Mouse (Mus musculus) cerebellum, adult 9-11 months (tissue): ENCODE measurements around the gene Tmem42.

Source experiments
- DNase-seq: peaks from one replicate; pipeline ENCODE4 v3.0.0; 2022

The Tmem42 gene

GRCm38 (mm10) chr9:123020995-123021631 is at the start of gene Tmem42:
Gene Tmem42 (plus strand): TSS chr9:123021326.
- peak; percentile 92 for DNase-seq

- no peak for DNase-seq
These were observed 22.5 kb upstream of the Tmem42 start for GRCm38 (mm10) chr9:122998406-122999192.

- DNase-seq = no peak
These were observed 21.9 kb upstream of the Tmem42 start for GRCm38 (mm10) chr9:122999193-122999586.

- DNase-seq = no peak
These were observed 16.4 kb upstream of the Tmem42 start for GRCm38 (mm10) chr9:123004718-123005117.

- DNase-seq = no peak
These were observed 15.1 kb upstream of the Tmem42 start for GRCm38 (mm10) chr9:123006071-123006470.

- DNase-seq = peak; percentile 79
These were observed 682 bp downstream of the Tmem42 start for GRCm38 (mm10) chr9:123021636-123022379.

GRCm38 (mm10) chr9:123024201-123024600 is 3.1 kb downstream of the Tmem42 start:
- DNase-seq = no peak

GRCm38 (mm10) chr9:123031496-123032246 is 10.5 kb downstream of the Tmem42 start:
- no peak for DNase-seq

- DNase-seq = no peak
These were observed 13.3 kb downstream of the Tmem42 start, which contains the start of gene Tgm4 for GRCm38 (mm10) chr9:123034426-123034825. Gene Tgm4 (plus strand): TSS chr9:123034726.

- no peak for DNase-seq
These were observed 26.5 kb downstream of the Tmem42 start for GRCm38 (mm10) chr9:123047665-123048064.

GRCm38 (mm10) chr9:123058724-123059292 is 37.7 kb downstream of the Tmem42 start:
- DNase-seq = no peak

- DNase-seq = no peak
These were observed 39.0 kb downstream of the Tmem42 start for GRCm38 (mm10) chr9:123060172-123060571.
